Comparison of ENCODE assay signal across 26 mouse cellular contexts in the genomic region with DNA sequence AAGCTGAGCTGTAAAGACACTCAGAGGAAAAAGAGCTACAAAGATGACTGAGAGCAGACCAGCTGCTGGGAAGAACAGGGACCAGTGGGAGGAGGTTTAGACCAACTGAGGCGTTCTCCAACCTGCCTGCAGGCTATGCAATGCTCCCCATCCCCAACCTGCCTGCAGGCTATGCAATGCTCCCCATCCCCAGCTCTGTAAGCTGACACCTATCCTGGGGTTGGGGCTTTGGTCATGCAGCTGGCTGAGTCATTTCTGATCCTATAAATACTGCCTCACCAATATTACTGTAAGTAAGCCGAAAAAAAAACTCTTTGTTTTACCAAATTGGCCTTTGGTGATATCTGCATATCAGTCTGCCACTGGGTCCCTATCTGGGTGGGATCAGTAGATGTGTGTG.
"Had no signal": no experiment of that assay in that cellular context is flagged by ENCODE, and none has a peak within 500 bp of the region (broad histone marks: within the 10 kb centered on the region; RNA-seq: fewer than 3 reads in every experiment).

No protein-coding gene starts in this region.

- H3K36me3 ChIP-seq: heart, embryonic 10.5 days; heart, embryonic 12.5 days; hindbrain, embryonic 13.5 days; hindbrain, embryonic 15.5 days; intestine, embryonic 15.5 days; limb, embryonic 10.5 days; limb, embryonic 12.5 days; liver, embryonic 13.5 days; liver, embryonic 15.5 days had no signal

- DNase-seq: gastrocnemius, adult 2 months; gastrocnemius, postnatal 10 days; gastrocnemius, postnatal 25 days; heart, adult 18-20 months; heart, postnatal 10 days; heart, postnatal 4 days; kidney, adult 18-20 months; kidney, adult 8-10 months; kidney, postnatal 10 days; kidney, postnatal 25 days; kidney, postnatal 4 days; liver; liver, embryonic 13.5 days had no signal

- H3K9ac ChIP-seq: heart, embryonic 12.5 days; hindbrain, embryonic 13.5 days; hindbrain, embryonic 15.5 days; intestine, embryonic 15.5 days; limb, embryonic 12.5 days; liver, embryonic 13.5 days; liver, embryonic 15.5 days had no signal

- H3K4me2 ChIP-seq: heart, embryonic 12.5 days; hindbrain, embryonic 13.5 days; hindbrain, embryonic 15.5 days; intestine, embryonic 15.5 days; limb, embryonic 12.5 days; liver, embryonic 11.5 days; liver, embryonic 13.5 days; liver, embryonic 15.5 days had no signal

- H3K4me1 ChIP-seq: hindbrain, embryonic 13.5 days; hindbrain, embryonic 15.5 days; intestine, embryonic 15.5 days; liver, embryonic 13.5 days; liver, embryonic 15.5 days had no signal

- ATAC-seq: inflammation-experienced regulatory T-cells, adult 6 months; intestine, embryonic 15.5 days; intestine, postnatal 0 days had no signal

- H3K27me3 ChIP-seq: heart, embryonic 12.5 days; hindbrain, embryonic 13.5 days; hindbrain, embryonic 15.5 days; intestine, embryonic 15.5 days; limb, embryonic 12.5 days; liver, embryonic 13.5 days; liver, embryonic 15.5 days had no signal

- H3K4me3 ChIP-seq: gastrocnemius, adult 2 months; heart, embryonic 10.5 days; heart, embryonic 12.5 days; hindbrain, embryonic 13.5 days; hindbrain, embryonic 15.5 days; intestine, embryonic 15.5 days; layer of hippocampus, adult 2 months; left cerebral cortex, adult 2 months; limb, embryonic 10.5 days; limb, embryonic 12.5 days; liver, embryonic 13.5 days; liver, embryonic 15.5 days had no signal

- H3K9me3 ChIP-seq: heart, embryonic 10.5 days; heart, embryonic 12.5 days; hindbrain, embryonic 13.5 days; hindbrain, embryonic 15.5 days; intestine, embryonic 15.5 days; limb, embryonic 10.5 days; limb, embryonic 12.5 days; liver, embryonic 13.5 days; liver, embryonic 15.5 days had no signal

- H3K27ac ChIP-seq: gastrocnemius, adult 2 months; heart, embryonic 10.5 days; hindbrain, embryonic 13.5 days; hindbrain, embryonic 15.5 days; intestine, embryonic 15.5 days; layer of hippocampus, adult 2 months; left cerebral cortex, adult 2 months; limb, embryonic 10.5 days; limb, embryonic 12.5 days; liver, embryonic 13.5 days; liver, embryonic 15.5 days had no signal
